Mouse (Mus musculus): ENCODE data around the gene Krtap5-5. TPM values are rescaled to one million over a fixed set of nuclear protein-coding genes. Genes with fewer than 3 reads are reported as not detected.

Krtap5-5 gene
- not detected in 2 replicates for polyA plus RNA-seq (2015; fragmentation: Nextera tagmentation; extraction: Ambion mirVana)

DNA sequence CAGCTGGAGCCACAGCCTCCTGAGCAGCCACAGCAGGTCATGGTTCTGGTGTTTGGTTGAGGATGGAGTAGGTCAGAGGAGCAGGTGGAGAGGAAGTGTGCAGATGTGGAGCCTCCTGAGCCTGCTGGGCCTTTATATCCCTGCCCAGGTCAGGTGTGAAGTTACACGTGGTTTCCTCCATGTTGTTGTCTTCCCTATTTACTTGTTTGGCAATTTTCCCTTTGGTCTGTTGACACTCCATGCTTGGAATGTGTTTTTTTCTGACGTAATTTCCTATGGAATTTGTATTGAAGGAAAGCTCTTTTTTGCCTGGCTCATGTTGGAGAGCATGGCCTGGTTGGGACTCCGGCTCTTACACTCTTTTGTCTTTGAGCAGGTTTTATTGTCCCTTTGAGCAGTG is at the start of gene Krtap5-5:
Gene Krtap5-5 (minus strand): TSS at position 101 of the 400 bp plus-strand sequence.

DNA sequence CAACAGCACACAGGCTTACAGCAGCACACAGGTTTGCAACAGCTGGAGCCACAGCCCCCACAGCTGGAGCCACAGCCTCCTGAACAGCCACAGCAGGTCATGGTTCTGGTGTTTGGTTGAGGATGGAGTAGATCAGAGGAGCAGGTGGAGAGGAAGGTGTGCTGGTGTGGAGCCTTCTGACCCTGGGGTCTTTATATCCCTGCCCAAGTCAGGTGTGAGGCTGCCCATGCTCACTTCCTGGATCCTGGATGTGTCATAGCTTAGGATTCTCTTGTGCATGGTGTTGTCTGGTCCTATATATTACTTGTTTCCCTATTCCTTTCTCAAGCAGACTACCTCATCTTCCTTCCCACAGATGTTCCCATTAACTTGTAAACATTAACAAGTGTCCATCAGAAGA is 44.5 kb upstream of the Krtap5-5 start, which contains the start of gene Gm4559:
Gene Gm4559 (minus strand): TSS at position 101 of the 400 bp plus-strand sequence.

DNA sequence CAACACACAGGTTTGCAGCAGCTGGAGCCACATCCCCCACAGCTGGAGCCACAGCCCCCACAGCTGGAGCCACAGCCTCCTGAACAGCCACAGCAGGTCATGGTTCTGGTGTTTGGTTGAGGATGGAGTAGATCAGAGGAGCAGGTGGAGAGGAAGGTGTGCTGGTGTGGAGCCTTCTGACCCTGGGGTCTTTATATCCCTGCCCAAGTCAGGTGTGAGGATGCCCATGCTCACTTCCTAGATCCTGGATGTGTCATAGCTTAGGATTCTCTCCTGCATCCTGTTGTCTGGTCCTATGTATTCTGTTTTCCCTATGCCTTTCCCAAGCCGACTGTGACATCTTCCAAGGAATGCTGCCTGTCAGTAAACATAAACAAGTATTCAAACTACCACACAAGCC is 28.5 kb upstream of the Krtap5-5 start, which contains the start of gene Gm2431:
Gene Gm2431 (minus strand): TSS at position 101 of the 400 bp plus-strand sequence.

DNA sequence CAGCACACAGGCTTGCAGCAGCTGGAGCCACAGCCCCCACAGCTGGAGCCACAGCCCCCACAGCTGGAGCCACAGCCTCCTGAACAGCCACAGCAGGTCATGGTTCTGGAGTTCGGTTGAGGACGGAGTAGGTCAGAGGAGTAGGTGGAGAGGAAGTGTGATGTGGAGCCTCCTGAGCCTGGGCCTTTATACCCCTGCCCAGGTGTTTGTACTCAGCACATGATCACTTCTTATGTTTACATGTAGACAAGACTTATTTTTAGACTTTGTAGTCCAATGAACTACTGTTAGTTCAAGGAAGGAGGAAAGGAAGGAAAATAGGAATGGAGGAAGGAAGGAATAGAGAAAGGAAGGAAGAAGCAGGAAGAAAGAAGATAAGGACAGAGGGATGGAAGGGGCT is 11.2 kb upstream of the Krtap5-5 start, which contains the start of gene Gm40460:
Gene Gm40460 (minus strand): TSS at position 101 of the 400 bp plus-strand sequence.

DNA sequence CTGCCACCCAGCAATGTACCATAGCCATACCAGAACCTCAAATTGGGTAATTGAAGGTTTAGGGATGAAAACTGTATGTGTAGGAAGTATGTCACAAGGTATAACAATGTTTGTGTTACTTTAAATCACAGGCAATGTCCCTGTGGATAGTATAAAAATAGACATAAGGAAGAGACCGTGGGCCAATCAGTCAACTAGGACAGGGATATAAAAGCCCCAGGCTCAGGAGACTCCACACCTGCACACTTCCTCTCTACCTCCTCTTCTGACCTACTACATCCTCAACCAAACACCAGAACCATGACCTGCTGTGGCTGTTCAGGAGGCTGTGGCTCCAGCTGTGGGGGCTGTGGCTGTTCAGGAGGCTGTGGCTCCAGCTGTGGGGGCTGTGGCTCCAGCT is 18.2 kb downstream of the Krtap5-5 start, which contains the start of gene Gm7579:
Gene Gm7579 (plus strand): TSS at position 301 of the 400 bp plus-strand sequence.

DNA sequence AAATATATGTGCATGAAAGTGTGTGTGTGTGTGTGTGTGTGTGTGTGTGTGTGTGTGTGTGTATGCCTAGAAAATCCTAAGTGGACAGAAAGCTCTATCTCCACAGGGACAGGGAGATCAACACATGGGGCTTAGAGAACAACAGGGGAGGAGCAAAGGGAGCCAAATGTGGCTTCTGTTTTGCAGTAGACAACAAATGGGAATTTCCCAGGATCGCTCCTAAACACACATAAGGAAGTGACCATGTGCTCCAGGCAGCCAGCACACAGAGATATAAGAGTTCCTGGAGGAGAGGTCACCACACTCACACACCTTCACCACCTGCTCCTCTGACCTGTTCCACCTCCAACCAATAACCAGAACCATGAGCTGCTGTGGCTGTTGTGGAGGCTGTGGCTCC is 28.7 kb downstream of the Krtap5-5 start, which contains the start of gene Krtap5-3:
Gene Krtap5-3 (plus strand): TSS at position 301 of the 400 bp plus-strand sequence.

DNA sequence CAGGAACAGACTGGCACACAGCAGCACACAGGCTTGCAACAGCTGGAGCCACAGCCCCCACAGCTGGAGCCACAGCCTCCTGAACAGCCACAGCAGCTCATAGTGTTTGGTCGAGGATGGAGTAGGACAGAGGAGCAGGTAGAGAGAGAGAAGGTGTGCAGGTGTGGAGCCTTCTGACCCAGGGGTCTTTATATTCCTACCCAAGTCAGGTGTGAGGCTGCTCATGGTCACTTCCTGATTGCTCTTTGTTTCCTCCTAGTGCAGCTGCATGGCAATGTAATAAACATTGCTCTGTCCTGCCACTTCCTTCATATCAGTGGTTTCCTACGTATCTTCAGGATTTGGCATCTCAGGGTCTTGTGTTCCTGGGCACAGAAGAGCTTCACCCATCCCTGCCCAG is 39.5 kb downstream of the Krtap5-5 start, which contains the start of gene Gm10153:
Gene Gm10153 (minus strand): TSS at position 101 of the 400 bp plus-strand sequence.

Other genes with a start within 250 kb of the Krtap5-5 start
- gene Mob2, start 168.9 kb downstream of the Krtap5-5 start, polyA plus RNA-seq (2015; fragmentation: Nextera tagmentation; extraction: Ambion mirVana), result 57.5 and 64.2 TPM in 2 replicates
- gene Dusp8, start 134.1 kb downstream of the Krtap5-5 start, polyA plus RNA-seq (2015; fragmentation: Nextera tagmentation; extraction: Ambion mirVana), result 3.4 and 6.9 TPM in 2 replicates
- not detected in 2 replicates for gene Gm45618, start 109.2 kb downstream of the Krtap5-5 start, polyA plus RNA-seq (2015; fragmentation: Nextera tagmentation; extraction: Ambion mirVana)
- gene Gm39115, start 93.9 kb downstream of the Krtap5-5 start, polyA plus RNA-seq (2015; fragmentation: Nextera tagmentation; extraction: Ambion mirVana), result not detected in 2 replicates
- gene Gm45337, start 85.4 kb downstream of the Krtap5-5 start, polyA plus RNA-seq (2015; fragmentation: Nextera tagmentation; extraction: Ambion mirVana), result not detected in 2 replicates
- not detected in 2 replicates for gene Gm29735, start 72.9 kb downstream of the Krtap5-5 start, polyA plus RNA-seq (2015; fragmentation: Nextera tagmentation; extraction: Ambion mirVana)
- gene Gm4553, start 64.2 kb downstream of the Krtap5-5 start, polyA plus RNA-seq (2015; fragmentation: Nextera tagmentation; extraction: Ambion mirVana), result not detected in 2 replicates
- gene Krtap5-2, start 54.0 kb downstream of the Krtap5-5 start, polyA plus RNA-seq (2015; fragmentation: Nextera tagmentation; extraction: Ambion mirVana), result not detected in 2 replicates
- not detected in 2 replicates for gene Gm10153, start 39.6 kb downstream of the Krtap5-5 start, polyA plus RNA-seq (2015; fragmentation: Nextera tagmentation; extraction: Ambion mirVana)
- gene Krtap5-3, start 28.6 kb downstream of the Krtap5-5 start, polyA plus RNA-seq (2015; fragmentation: Nextera tagmentation; extraction: Ambion mirVana), result not detected in 2 replicates
- not detected in 2 replicates for gene Gm7579, start 18.1 kb downstream of the Krtap5-5 start, polyA plus RNA-seq (2015; fragmentation: Nextera tagmentation; extraction: Ambion mirVana)
- gene Gm40460, start 11.1 kb upstream of the Krtap5-5 start, polyA plus RNA-seq (2015; fragmentation: Nextera tagmentation; extraction: Ambion mirVana), result not detected in 2 replicates
- gene Gm2431, start 28.4 kb upstream of the Krtap5-5 start, polyA plus RNA-seq (2015; fragmentation: Nextera tagmentation; extraction: Ambion mirVana), result not detected in 2 replicates
- gene Gm4559, start 44.4 kb upstream of the Krtap5-5 start, polyA plus RNA-seq (2015; fragmentation: Nextera tagmentation; extraction: Ambion mirVana), result not detected in 2 replicates
- gene Krtap5-1, start 67.1 kb upstream of the Krtap5-5 start, polyA plus RNA-seq (2015; fragmentation: Nextera tagmentation; extraction: Ambion mirVana), result not detected in 2 replicates
- not detected in 2 replicates for gene Krtap5-4, start 73.6 kb upstream of the Krtap5-5 start, polyA plus RNA-seq (2015; fragmentation: Nextera tagmentation; extraction: Ambion mirVana)
- gene Ifitm10, start 143.8 kb upstream of the Krtap5-5 start, polyA plus RNA-seq (2015; fragmentation: Nextera tagmentation; extraction: Ambion mirVana), result 41.4 and 42.9 TPM in 2 replicates
- not detected in 2 replicates for gene Gm49369, start 152.7 kb upstream of the Krtap5-5 start, polyA plus RNA-seq (2015; fragmentation: Nextera tagmentation; extraction: Ambion mirVana)
- gene Ctsd, start 158.1 kb upstream of the Krtap5-5 start, polyA plus RNA-seq (2015; fragmentation: Nextera tagmentation; extraction: Ambion mirVana), result 581 and 830 TPM in 2 replicates
- 102 and 108 TPM in 2 replicates for gene Syt8, start 204.9 kb upstream of the Krtap5-5 start, polyA plus RNA-seq (2015; fragmentation: Nextera tagmentation; extraction: Ambion mirVana)
- gene Tnni2, start 211.8 kb upstream of the Krtap5-5 start, polyA plus RNA-seq (2015; fragmentation: Nextera tagmentation; extraction: Ambion mirVana), result 12.2 and 17.3 TPM in 2 replicates
- 337 and 345 TPM in 2 replicates for gene Lsp1, start 230.8 kb upstream of the Krtap5-5 start, polyA plus RNA-seq (2015; fragmentation: Nextera tagmentation; extraction: Ambion mirVana)